Mouse (Mus musculus) spleen, postnatal 10 days (tissue): ENCODE measurements around the gene Olfml3.
A peak's percentile ranks its signal among the peaks of the same experiment; 100 is the strongest.

Experiments
- DNase-seq, 2 experiments: peaks; one replicate each; pipeline ENCODE4 v3.0.0; 2021 to 2022; ENCODE audit warnings: low spot score in 2 of 2

Olfml3 gene

DNA sequence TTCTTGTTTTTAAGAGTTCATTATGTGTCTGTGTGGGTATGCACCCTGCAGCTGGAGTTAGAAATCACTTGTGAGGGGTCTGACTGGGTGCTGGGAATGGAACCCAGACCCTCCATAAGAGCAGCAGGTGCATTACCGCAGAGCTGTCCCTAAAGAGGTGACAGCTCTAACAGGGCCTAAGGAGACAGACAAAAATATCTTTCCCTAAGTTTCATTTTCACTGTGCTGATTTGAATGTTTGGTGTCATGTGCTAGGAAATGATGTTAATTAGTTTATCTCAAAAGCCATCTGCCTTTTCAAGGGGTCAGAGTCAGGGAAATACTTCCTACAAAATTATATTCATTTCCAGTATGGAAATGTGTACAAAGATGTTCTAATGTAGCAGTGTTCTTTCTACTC, 1.5 kb upstream of the Olfml3 start, which contains the start of gene Gm10964:
Gene Gm10964 (plus strand): TSS at position 38 of the 400 bp plus-strand sequence.
- peak in 1 of 2 experiments; percentile 5 for DNase-seq

DNA sequence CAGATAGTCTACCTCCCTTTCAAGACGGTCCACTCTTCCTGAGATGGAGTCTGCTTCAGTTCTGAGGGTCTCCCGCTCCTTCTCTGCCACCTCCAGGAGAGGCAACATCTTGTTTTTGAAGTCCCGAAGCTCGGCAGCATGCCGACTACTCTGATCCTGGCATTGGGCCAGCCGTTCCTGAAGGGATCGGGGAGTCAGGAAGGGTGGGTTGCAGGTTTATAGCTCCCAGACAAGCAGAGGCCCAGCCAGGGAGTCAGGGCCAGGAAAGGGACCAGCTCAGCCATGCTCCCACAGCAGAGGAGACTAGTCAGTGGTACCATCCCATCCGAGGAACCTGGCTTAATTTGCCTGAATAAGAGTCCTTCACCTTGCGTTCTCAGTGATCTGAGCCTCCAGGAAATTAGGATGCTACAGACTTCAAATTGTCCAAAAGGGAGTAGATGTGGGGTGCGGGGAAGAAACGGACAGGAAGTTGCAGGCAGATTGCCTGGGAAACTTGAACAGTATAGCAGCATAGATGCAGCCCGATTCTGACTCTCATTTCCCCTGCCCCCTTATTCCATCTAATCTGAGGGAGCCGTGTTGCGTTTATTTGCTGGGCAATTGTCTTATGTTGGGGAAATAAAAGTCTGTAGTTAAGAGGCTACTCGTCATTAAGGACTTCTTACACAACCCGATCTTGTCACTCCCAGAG, 593 bp downstream of the Olfml3 start:
- no peak for DNase-seq

DNA sequence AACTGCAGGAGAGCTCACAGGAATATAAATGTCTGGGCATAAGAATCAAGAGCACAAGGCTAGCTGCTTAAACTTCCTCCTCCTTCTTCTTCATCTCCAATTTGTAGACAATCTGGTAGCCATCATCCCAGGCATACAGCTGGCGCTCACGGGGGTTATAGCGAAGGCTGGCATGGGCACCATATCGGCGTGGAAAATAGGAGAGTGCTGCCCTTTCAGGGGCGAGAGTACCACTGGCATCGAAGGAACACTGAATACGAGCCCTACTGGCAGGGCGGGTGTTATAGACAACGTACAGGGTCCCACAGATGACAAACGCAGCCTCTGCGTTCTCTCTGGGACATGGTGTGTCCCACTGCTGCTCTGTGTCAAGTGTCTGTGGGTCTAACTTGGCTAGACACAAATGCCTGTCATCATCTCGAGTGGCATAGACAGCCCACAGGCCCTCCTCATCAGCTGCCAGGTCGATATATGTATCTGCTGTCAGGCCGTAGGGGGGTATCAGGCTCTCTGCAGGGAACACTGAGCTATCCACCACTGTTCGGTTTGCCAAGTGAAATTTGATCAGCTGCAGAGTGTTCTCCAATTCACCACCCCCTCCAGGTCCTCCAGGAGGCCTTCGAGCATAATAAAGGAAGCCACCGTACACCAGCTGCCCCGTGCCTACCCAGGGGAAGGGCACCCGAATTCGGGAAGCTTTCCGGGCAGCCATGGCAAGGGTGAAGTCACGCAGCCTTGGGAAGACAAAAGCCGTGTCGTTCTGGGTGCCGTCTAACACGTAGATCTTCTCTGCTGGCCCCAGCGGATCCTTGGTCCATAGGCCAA, 1.8 kb downstream of the Olfml3 start:
- no peak for DNase-seq

DNA sequence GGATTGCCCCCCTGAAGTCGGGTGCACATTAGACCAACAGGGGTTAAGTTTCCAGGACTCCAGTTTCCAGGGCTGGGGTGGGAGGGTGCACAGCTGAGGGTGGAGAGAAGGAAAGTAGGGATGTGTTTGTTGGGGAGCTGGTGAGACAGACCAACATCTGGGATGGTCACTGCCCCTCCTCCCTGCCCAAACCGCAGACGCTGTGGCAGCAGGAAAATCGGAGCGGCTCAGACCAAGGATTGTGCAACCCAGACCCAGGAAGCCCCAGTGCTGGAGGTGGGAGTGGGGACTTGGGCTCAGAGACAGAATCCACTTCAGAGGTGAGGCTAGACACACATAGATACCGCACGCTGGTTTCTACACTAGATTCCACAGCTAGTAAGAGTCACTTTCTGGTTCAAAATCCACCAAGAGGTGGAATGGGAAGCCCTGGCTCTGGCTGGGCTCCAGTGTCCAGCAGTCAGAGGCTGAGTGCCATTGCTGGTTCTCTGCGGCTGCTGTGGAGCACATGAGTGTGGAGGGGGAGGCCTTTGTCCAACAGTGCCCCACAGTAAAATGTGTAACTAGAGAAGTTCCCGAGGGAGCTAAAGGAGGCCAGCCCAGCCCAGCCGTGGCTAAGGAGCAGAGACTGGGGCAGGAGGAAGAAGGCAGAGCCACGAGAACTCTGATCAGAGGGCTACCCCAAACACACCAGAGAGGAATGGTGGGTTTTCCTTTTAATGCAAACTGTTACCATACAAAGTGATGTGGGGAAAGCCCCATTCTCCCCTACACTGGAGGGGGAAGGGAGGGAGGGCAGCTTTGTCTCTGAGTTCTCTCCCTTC, 2.9 kb downstream of the Olfml3 start:
- DNase-seq, result no peak

DNA sequence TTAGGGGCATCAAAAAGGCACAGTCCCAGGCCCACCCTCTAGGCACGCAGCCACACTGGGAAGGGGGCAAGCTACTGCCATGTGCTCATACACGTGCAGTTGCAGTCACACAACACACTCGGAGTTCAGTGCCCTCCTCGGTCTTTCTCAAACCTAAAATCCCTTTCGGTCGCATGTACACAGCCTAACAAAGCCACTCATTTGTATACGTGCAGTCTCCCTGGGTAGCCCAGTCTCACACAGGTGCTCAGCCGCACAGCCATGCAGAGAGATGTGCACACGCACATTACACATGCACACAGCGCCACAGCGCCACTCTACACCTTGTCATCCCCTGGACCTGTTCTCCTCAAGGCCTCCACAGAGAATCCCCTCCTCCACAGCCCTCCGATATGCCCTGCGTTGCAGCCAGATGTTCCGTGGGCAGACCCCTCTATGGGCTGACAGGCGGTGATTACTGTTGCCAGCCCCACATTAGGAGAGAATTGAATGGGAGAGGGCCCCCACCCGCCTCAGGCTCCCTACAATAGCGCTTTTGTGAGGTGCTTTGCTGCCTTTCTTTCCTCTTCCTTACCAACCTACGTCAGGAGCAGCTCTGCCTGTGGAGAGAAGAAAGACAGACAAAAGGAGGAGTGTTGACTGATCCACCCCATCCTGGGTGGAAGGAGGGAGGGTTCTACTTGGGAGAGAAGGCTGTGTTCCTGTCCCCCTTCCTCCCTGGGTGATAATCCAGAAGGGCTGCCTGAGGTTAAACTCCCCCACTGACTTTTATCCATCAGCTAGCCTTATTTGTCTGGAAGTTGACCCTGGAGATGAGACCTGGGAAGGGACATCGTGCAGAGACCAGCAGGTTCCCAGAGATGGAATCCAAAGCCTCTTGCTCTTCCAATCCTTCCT, 3.8 kb downstream of the Olfml3 start:
- DNase-seq, result no peak

DNA sequence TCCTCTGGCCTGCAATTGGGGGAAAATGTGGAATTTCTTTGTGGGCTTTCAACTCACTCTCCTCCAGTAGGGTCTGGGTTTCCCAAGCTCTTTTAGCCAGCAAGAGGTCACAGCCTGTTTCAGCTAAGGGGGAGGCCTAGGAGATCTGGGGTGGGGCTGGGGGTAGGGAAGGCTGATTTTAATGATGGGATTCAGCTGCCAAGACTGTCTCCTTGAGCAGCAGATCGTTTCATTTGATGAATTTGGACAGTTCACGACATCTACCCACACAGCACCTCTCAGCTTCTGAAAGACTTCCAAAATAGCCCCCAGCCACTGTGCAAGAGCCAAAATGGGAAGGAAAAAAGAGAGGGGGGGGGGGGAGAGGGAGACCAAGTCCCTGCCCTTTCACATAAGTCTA, 4.6 kb downstream of the Olfml3 start:
- no peak for DNase-seq

DNA sequence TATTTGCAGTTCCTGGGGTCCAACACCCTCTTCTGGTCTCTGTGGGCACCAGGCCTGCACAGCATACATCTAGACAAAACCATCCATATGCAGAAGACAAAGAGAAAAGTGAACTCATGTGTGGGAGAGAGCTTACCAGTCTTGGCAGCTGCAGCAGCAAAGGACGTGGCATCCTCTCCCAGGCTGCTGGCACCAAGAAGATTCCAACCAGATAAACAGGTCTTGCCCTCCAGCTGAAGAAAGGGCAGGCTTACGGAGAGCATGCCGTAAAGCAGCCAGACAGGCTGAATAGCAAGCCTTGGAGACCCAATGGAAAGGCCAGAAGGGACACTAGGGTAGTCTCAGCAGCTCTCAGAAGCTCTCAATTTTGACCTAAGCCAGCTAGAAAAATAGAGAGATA, 5.7 kb downstream of the Olfml3 start:
- DNase-seq, result no peak

DNA sequence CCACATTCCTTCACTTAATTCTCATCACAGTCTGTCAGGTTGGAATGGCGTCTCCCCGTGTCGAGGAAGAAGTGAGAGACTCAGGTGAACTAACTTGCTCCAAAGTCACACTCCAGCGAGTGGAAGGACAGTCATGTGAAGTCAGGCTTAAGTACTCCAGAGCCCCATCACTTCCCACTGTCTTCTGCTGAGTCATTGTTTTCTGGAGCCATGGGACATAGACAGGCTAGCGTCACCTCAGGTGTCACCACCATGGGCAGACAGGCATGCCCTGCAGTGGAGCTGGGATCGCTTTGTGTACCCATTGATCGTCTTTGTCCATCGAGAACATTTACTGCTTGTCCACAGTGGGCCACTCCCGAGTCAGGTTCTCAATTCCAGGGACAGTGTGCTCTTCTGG, 8.0 kb downstream of the Olfml3 start:
- DNase-seq, result no peak

DNA sequence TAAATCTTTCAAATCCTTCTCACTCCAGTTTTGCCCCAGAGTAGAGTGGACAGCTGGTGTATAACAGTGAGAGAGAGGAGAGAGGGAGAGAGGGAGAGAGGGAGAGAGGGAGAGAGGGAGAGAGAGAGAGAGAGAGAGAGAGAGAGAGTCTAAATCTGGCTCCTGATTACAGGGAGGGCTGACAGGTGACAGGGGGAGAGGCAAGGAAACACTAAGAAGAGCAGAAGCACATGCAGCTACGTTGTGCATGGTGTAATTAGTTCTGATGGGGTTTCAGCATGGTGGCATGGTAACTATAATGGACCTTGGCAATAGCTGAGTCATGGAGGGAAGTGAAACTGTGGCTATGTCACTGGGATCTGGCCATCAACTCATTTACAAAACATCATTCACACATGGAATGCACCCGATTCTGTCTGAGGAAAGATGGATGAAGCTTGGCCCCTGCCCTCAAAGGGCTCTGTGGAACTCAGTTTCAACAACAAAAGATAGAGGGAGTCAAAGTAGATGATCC, 9.9 kb downstream of the Olfml3 start:
- DNase-seq, result no peak

DNA sequence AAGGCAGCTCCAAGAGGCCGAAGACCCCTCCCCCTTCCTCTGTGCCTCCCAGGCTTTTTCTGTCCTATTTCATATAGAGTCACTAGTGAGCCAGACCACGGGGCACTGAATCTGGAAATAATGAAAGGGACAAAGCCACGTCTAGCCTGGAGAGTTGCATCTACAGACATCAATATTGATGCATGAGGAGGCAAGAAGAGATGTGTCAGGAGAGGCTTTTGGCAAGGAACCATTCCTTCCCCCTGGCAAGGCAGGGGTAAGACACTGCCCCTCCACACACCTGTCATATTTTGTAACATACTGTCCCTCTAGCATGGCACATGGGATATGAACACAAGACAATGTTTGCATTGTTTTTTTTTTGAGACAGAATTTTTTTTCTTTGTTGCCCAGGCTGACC, 11.2 kb downstream of the Olfml3 start:
- DNase-seq, result no peak

DNA sequence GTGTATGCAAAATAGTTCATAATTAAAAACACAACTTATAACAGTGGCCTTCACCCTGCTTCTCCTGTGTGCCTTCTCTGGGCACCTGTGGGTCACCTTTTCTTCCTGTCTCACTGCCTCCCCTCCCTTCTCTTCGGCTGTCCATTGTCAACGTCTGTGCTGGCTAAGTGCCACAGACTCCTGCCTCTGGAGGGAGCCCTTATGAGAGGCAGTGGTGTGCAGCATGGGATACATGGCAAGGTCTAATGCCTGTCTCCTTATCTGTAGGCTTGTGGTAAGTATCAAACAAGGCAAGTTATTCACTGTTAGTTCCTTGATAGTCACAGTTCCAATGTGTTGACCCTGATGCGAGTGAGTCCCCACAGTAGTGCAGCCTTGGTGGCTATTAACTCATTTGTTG, 13.7 kb downstream of the Olfml3 start:
- peak in 1 of 2 experiments; percentile 44 for DNase-seq

DNA sequence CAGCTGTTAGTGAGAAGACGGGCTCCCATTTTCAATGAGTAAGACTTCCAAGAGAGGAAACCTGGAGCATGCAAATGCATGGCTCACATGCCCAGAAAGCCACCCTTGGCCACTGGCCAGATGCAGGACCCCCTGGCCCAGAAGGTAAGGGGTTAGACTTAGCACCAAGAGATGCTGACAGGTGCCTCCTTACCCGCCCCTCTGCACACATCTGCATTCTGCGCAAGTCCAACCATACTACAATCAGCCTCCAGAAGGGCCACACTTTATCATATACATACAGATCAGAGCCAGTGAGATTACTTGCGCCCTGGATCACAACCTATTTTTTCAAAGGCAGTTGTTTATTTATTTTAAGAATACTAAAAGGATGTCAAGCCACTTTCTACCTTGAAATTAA, 19.1 kb downstream of the Olfml3 start:
- peak in 1 of 2 experiments; percentile 11 for DNase-seq

DNA sequence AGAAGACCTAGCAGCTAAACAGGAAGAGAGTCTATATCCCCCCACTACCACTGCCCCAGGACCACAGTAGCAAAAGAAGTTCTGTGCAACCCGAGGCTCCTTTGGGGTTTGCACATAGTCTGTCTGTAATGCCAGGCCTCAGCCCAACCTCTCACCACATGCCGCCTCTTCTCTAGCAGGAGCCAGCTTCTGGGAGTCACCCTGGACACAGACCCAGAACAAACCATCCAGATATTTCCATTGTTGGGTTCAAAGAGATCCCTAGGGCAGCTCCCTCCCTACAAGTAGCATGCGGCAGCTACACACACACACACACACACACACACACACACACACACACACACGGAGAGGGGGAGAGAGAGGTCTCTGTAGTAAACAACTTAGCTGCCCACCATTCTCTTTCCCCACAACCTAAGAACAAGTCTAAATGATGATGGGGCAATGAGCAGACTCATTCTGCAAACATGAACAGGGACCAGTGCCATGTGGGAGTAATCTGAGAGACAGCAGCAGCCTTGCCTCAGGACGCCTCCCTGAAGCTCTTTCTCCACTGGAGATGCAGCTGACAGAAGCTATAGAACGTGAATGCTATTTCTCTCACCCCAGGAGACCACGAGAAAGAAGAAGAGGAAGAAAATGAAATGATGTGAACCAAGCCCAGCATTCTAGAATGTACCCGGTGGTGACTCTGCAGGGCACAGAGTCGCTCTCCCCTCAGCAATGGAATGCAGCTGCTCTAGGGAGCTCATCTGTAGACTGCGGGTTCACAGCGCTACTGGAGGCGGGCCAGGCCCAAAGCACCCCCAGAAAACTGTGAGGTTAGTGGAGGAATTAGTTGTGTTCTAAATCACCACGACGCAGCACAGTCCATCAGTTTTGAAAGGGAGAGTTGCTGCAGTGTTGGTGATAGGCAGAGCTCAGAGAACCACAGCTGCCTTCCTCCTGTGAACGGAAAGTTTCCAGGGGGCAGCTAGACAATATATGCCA, 20.7 kb downstream of the Olfml3 start:
- DNase-seq, result peak in 1 of 2 experiments; percentile 11

DNA sequence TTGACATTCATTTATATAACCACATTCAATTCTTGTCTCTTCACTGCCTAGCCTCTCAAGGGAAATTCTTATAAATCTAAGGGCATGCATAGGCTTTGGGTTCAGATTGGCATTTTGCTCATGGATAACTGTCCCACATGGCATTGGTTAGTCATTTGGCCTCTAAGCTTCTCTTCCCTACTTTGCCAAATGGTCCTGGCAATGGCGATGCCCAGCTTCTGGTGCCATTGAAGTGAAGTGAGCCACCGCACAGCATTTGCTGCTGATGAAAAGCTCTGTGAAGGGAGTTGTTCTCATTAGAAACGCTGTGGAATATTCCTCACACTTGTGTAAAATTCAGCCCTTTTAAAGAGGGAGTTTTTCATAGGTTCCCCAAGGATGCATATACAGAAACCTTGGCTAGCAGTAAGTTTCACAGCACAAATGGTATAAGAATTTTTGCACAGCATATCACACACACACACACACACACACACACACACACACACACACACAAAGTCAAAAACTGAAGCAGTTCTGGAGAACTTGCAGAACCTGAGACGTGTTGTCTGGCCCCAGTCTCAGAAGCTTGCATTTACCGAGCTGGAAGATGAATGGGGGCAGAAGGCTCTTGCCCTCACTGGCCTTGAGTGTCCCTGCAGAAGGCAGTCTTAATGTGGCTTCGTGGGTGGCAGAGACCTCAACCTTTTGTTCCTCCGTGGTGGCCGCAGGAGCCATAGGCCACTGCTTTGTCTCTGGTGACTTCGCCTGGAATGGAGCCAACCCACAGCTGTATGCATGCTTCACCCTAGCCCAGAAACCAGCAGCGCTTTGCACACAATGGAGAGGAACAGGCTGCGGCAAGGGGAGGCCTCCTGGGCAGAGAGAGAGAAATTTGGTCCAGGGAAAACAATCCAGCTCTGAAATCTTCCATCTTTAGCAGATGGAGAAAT, 21.8 kb downstream of the Olfml3 start:
- peak in 1 of 2 experiments; percentile 16 for DNase-seq

DNA sequence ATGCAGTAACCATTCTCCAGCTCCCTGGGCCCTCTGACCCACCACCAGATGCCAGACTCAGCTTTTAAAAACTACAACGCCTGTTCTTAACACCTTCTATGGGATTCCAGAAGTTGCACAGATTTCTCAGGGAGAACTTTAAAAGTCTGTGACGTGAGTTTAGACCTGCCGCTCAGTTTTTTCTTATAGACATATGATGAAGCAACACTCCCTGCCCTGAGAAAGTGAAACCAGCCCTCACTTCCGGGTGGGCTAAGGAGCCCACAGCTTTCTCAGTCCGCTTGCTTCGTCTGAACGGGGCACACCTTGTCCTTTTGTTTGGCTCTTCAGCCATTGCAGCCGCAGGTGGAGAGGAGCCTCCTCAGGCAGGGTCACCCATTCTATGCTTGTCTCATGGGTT, 22.9 kb downstream of the Olfml3 start:
- peak in 1 of 2 experiments; percentile 10 for DNase-seq

DNA sequence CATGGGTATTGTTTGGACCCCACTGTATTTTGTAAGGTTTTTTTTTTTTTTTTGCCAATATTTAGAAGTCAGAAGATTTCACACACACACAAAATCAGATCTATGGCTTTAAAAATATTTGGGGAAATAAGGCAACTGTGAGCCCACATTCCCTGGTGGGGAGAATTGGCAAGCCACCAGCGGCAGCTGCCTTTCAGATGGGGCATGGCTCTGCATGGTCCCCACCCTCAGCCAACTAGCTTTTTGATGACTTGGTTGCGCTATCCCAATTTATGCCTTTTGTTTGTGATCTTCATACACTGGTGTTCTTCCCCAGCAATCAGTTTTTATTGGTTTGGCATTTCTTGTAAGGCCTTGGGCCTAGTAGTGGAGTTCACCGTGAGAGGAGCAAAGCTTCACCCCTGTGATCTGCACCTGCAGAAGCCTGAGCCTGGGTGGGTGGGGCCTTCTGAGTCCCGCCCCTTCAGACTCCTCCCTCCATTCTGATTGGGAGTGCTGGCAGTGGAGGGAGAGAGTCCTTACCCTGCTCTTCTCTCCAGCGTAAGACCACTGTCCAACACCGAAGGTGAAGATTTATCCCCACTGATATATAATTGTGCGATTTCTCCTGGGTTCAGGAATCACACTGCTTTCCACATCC, 23.4 kb downstream of the Olfml3 start:
- no peak for DNase-seq

DNA sequence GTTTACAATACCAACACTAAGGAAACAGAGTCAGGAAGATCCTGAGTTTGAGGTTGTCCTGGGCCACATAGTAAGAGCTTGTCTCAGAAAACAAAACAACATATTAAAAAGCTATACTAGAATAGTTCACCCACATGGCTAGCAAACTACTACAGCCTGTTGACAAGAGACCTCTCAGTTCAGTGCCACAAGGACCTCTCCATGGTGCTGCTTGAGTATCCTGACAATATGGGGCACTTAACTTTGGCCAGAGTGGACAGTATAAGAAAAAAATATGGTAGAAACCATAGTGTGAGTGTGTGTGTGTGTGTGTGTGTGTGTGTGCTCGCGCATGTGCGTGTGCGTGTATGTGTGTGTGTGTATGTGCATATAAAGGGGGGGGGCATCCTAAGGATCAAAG, 25.6 kb downstream of the Olfml3 start:
- no peak for DNase-seq

DNA sequence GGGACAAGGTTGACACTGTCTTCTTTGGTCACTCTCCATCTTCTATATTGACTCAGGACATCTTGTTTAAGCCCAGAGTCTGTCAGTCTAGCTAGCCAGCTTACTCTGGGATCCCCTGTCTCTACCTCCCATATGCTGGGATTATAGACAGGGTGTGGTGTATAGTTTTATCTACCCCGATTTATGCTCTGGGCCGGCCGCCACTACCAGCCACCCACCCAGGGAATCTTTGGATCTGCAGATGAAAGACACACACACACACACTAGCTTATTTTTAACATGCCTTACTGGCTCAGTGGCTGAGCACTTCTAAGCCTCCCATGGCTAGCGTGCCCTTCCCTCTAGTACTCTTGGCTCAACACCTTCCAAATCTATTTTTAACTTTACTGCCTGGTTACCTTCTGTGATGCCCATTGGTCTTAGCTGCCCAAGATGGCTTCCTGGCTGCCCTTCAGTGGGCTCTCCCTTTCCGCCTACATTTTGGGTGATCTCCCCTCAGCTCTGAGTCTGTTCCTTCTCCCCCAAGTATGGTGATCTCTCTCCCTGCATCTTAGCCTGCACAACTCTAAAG, 28.2 kb downstream of the Olfml3 start:
- no peak for DNase-seq
